Mouse (Mus musculus): ENCODE measurements around the gene Cd59b. TPM values are rescaled to one million over a fixed set of nuclear protein-coding genes. Genes with fewer than 3 reads are reported as not detected.
A peak's percentile ranks its signal among the peaks of the same experiment; 100 is the strongest.

Gene Cd59b
- polyA plus RNA-seq (2012; rRNA removed) = 2.1 and 2.2 TPM in 2 replicates

GRCm38 (mm10) chr2:104069704-104070185 lies at the start of gene Cd59b:
Gene Cd59b, plus strand, starts transcription at chr2:104069849.
- peak; percentile 28 for DNase-seq (ENCODE audit: low read depth, low spot score)
- WGBS = 7% methylated on average over 13 of the region's 13 CpGs

GRCm38 (mm10) chr2:104023096-104023495 lies 46.6 kb upstream of the Cd59b start:
- DNase-seq (ENCODE audit: low read depth, low spot score) = no peak
- 79% methylated on average over 7 of the region's 7 CpGs for WGBS

DNA sequence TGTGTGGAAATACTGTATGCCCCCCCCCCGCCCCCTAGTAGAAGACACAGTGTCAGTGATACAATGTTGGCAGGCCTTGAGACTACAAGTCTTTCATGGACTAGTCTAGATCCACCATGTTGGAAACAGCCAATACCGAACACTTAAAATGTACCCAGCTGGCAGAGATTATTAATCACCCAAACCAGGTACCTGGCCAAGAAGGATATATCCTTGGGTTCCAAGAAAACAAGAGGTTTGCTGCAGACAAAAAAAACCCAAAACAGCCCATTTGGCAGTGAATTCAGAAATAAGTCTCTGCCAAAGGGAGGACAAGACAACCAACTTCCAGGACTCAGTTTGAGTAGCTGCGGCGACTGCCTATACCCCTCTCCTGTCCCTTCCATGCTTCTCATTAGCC lies 45.0 kb upstream of the Cd59b start:
- no peak for DNase-seq (ENCODE audit: low read depth, low spot score)
- WGBS = 92% methylated on average over 4 of the region's 4 CpGs

DNA sequence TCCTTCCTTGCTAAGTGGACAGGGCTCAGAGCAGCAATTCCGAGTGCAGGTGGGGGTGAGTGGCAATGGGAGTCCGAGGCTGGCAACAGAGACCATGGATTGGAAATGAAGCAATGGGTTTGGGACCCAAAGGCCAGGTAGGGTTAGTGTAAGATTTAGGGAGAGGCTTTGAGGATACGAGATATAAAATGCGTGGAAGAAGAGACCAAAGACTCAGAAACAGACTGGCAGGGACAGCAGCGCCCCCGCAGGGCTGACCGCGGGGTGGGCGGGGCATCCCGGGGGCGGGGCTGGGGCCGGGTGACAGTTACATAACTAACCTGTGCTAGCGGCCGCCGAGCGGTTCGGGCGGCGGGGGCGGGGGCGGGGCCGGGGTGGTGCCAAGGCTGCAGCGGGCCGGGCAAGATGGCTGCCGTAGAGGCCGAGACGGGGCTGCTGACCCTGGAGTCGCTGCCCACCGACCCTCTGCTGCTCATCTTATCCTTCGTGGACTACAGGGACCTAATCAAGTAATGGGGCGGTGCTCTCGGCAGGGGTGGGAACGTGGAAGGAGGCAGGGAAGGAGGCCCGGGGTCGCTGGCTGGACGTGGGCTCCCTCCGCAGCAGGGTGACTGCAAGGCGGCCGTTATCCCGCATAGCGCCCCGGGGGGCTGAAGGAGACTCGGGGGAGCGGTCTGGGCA lies 42.1 kb upstream of the Cd59b start, which contains the start of gene Fbxo3:
TSS of gene Fbxo3 (plus strand) at position 264 of the 681 bp plus-strand sequence.
- no peak for DNase-seq (ENCODE audit: low read depth, low spot score)
- 1% methylated on average over 44 of the region's 44 CpGs for WGBS

DNA sequence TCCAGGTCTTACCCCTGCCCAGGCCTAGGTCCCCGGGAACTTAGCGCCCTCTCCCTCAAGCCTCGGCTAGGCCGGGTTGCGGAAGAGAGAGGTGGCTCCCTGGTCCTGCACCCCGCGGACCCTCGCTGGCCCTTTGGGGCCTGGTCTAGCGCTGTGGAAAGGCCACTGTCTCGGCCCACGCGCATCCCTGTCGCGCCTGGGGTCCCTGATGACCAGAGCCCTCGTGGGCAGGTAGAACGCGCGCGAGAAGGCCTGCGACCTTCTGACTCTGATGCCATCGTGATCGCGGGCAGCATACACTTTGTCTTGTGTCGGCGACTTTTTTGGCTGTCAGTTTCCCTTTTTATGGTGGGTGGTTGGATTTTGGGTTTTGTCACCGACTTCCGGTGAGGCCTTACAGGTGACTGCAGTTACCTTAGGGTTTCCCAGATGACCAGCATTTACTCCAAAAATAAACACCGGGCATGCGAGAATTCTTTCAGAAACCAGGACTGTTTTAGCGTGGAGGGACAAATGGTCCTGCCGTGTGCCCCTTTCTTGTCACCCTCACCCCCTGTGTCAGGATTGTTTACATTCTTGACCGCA lies 41.4 kb upstream of the Cd59b start, which contains the start of gene 4931422A03Rik:
TSS of gene 4931422A03Rik (minus strand) at position 223 of the 585 bp plus-strand sequence.
- DNase-seq (ENCODE audit: low read depth, low spot score) = no peak

GRCm38 (mm10) chr2:104029074-104029473 lies 40.6 kb upstream of the Cd59b start:
- 49% methylated on average over 2 of the region's 2 CpGs for WGBS
- no peak for DNase-seq (ENCODE audit: low read depth, low spot score)

More for the DNA sequence above, 41.4 kb upstream of the Cd59b start, which contains the start of gene 4931422A03Rik:
- under 1% methylated on average over 32 of the region's 32 CpGs for WGBS

DNA sequence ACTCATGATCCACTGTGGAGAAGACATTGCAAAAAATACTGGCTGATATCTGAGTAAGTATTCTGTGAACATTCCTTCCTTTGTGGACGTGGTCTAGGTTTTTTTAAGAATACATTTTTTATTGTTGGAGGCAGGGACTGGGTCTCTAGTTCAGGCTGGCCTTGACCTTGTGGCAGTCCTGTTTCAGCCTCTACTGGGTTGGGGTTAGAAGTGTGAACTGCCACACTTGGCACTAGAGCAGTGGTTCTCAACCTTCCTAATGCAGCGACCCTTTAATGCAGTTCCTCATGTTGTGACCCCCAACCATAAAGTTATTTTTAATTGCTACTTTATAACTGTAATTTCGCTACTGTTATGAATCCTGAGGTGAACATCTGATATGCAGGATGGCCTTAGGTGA lies 39.3 kb upstream of the Cd59b start:
- DNase-seq (ENCODE audit: low read depth, low spot score) = no peak
- 71% methylated on average over 3 of the region's 3 CpGs for WGBS

GRCm38 (mm10) chr2:104032056-104032455 lies 37.6 kb upstream of the Cd59b start:
- no peak for DNase-seq (ENCODE audit: low read depth, low spot score)
- 90% methylated on average over 3 of the region's 3 CpGs for WGBS

DNA sequence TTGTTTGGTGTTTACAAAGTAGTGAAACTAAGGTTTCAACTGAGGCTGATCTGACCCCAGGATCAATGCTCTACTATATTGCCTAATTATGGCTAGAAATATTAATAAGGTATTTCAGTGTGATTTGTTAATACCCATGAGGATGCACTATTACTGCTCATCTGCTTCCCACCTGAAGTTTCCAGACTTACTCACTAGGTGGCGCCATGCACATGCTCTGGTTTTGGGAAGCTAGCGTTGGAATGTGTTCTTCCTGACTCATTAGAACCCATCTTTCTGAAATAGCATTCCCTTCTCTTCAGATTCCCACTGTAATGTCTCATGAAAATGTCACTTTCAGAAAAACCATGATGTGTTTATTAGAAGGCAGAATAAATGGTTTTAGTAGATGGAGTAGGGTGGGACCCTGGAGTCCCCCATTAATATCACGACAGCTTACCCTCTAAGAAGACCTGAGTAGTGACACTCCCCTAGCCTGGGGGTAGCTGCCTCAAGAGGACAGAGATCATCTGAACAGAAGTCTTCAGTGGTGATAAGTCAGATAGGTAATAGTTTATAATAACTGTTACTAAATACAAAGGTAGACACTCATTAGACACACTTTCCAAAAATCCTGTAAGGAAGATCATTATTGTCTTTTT lies 34.7 kb upstream of the Cd59b start:
- DNase-seq (ENCODE audit: low read depth, low spot score) = no peak
- 38% methylated on average over 3 of the region's 3 CpGs for WGBS

DNA sequence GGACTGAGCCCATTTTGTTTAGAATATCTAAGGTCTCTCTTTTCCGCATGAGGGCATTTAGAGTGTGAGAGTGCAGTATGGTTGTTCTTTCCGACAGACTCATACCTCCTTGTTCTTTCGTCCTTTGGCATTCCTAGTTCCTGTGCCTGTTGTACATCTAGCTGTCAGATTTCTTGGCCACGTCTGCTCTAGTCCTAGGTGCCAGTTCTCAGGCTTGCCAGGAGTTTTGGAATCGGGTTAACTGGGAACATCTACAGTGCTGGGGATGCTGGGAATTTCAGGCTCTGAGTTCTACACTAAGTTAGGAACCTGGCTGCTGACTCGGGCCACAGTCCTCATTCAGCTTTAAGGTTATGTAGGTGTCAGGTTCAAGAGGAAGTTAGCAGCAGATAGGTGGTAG lies 34.1 kb upstream of the Cd59b start:
- DNase-seq (ENCODE audit: low read depth, low spot score) = no peak

DNA sequence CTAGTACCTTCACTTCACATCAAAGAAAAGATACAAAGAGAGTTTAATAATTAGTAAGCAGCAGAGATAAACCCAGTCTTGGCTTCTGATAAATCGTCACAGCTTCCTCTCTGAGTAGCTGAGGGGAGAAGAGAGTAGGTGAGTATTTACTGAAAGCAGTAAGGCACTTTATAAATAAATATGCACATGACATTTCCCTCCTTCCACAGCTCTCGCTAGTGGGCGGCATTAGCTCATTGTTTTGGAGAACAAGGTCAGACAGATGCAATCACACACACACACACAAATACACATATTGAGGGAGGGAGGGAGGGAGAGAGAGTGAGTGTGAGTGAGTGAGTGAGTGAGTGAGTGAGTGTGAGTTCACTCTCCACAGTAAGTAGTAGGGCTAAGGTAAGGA lies 33.3 kb upstream of the Cd59b start:
- DNase-seq (ENCODE audit: low read depth, low spot score) = no peak
- WGBS = 71% methylated on average over 3 of the region's 3 CpGs

More for the DNA sequence above, 34.1 kb upstream of the Cd59b start:
- 82% methylated on average over 6 of the region's 6 CpGs for WGBS

GRCm38 (mm10) chr2:104038236-104038635 lies 31.4 kb upstream of the Cd59b start:
- no peak for DNase-seq (ENCODE audit: low read depth, low spot score)
- 82% methylated on average over 2 of the region's 2 CpGs for WGBS

GRCm38 (mm10) chr2:104041632-104042031 lies 28.0 kb upstream of the Cd59b start:
- WGBS = 33% methylated on average over 5 of the region's 5 CpGs
- DNase-seq (ENCODE audit: low read depth, low spot score) = no peak

DNA sequence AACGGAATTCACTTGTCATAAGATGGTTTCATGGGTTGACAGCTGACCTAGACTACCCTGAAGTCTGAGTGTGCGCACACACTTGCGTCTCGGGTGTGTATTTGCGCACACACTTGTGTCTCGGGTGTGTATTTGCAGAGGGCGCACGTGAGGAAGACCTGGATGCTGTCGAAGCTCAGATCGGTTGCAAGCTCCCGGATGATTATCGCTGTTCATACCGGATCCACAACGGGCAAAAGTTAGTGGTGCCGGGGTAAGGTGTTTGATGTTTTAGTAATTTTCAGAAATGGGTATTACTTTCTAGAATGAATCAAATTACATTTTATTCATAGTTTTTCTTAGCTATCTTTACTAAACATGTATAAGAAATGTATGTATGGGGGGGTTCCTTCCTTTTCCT lies 26.9 kb upstream of the Cd59b start:
- DNase-seq (ENCODE audit: low read depth, low spot score) = no peak
- 94% methylated on average over 15 of the region's 15 CpGs for WGBS

DNA sequence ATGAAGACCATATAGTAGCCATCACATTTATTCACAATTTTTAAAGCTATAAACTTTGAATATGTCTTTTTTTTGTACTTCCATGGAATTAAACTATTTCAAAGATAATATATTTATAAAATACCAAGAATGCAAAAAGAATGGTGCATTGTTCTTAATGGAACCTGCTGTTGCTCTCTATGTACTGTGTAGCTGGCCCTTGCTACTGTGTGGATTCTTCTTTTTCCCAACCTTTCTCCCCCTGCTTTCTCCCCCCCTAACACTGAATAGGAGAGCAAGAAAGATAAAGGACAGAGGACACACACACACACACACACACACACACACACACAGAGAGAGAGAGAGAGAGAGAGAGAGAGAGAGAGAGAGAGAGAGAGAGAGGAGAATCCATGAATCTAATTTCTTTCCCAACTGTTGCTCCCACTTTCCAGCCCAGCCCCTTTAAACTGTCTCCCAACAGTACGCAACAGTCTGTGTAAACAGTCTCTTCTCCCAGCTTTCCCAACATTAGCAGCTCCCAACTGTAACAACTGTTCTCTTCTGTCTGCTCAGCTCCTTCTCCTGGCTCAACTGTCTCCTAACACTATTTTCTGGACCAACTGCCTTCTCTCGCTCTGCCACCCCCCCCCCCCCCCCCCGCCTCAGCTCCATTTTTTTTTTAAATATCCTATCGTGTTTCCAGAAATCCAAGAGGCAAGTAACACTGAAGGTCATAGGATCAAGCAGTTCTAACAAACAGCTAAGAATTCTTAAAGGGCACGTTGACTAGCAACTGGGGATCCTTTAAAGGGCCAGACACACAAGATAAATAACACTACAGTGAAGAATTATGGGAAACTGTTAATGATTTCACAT lies 25.8 kb upstream of the Cd59b start:
- 59% methylated on average over 5 of the region's 5 CpGs for WGBS
- no peak for DNase-seq (ENCODE audit: low read depth, low spot score)

DNA sequence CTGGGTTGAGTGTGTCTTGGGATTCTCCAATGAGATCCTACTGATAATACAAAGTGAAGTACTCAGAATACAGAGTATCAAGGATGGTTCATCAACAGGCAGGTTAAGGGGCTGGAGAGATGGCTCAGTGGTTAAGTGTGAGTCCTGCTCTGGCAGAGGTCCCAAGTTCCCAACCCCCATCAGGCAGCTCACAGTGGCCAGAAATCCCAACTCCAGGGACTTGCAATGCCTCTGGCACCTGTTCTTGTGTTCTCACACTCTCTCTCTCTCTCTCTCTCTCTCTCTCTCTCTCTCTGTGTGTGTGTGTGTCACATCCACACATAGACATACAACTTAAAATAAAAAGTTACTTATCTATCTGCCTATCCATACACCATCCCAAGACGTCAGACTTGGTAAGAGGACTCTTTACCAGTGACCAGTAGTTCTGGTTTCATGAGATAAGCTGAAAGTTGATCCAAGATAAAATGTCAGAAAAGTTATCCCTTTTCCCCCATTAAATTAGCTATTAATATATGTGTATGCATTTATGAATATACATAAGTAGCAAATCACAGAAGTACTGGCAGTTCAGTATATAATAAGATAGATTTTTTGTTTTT lies 25.1 kb upstream of the Cd59b start:
- WGBS = 72% methylated on average over 1 of the region's 1 CpGs
- no peak for DNase-seq (ENCODE audit: low read depth, low spot score)

DNA sequence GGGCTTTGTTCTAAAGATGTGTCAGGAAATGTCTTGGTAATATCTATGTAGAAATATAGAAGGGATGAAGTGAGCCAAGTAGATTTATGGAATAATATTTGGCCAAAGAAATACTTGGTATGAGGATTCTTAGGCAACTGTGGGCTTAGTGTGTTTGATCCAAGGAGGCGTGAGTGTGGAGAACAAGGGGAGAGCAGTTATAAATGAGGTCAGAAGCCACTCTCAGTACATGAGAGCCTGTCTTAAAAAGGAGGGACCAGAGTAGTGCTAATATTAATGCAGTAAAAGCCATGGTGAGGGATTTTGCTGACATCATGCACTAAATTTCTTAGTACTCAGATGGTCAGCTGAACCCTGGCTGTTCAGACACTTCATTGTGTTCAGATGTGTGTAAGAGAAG lies 11.3 kb upstream of the Cd59b start:
- 88% methylated on average over 1 of the region's 1 CpGs for WGBS
- DNase-seq (ENCODE audit: low read depth, low spot score) = no peak

- no peak for DNase-seq (ENCODE audit: low read depth, low spot score)
- WGBS = 91% methylated on average over 4 of the region's 4 CpGs
These were observed 10.7 kb upstream of the Cd59b start for GRCm38 (mm10) chr2:104058954-104059353.

DNA sequence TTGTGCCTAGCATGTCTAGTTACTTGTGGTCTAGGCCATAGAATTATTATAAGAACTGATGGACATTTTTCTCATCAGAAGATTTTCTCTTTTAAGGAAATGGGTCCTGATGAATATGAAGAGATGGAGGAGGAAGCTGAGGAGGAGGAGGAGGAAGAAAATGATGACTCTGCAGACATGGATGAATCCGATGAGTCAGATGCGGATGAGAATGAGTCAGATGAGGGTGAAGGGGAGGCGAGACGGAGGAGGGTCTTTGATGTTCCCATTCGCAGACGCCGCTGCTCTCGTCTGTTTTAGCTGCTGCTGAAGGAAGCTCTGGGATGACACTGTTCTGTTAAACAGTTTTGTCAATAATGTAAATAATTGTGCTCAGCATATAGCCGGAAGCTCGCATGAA lies 9.9 kb upstream of the Cd59b start:
- 79% methylated on average over 10 of the region's 10 CpGs for WGBS
- no peak for DNase-seq (ENCODE audit: low read depth, low spot score)
